Mouse (Mus musculus): ENCODE results near the gene Fank1. TPM values are rescaled to one million over a fixed set of nuclear protein-coding genes. Genes with fewer than 3 reads are reported as not detected.

Gene Fank1
- total RNA-seq, 4 experiments from 2014 or later: not detected

GRCm38 (mm10) chr7:133891298-133891697 is 114.6 kb downstream of the Fank1 start:
- DNase-seq (ENCODE audit: low spot score): no peak

GRCm38 (mm10) chr7:133891796-133892195 is 115.1 kb downstream of the Fank1 start:
- no peak for DNase-seq (ENCODE audit: low spot score)

- no peak for DNase-seq (ENCODE audit: low spot score)
Observed at GRCm38 (mm10) chr7:133899391-133899790, 122.7 kb downstream of the Fank1 start.

GRCm38 (mm10) chr7:133908966-133909365 is 132.3 kb downstream of the Fank1 start:
- DNase-seq (ENCODE audit: low spot score): no peak

- no peak for DNase-seq (ENCODE audit: low spot score)
Observed at GRCm38 (mm10) chr7:133909833-133910375, 133.2 kb downstream of the Fank1 start.

- no peak for DNase-seq (ENCODE audit: low spot score)
Observed at GRCm38 (mm10) chr7:133911881-133912280, 135.2 kb downstream of the Fank1 start.

GRCm38 (mm10) chr7:133916230-133916629 is 139.6 kb downstream of the Fank1 start:
- DNase-seq (ENCODE audit: low spot score): no peak

GRCm38 (mm10) chr7:133919306-133919705 is 142.6 kb downstream of the Fank1 start:
- no peak for DNase-seq (ENCODE audit: low spot score)

- DNase-seq (ENCODE audit: low spot score): peak; percentile 31
Observed at GRCm38 (mm10) chr7:133919918-133920317, 143.3 kb downstream of the Fank1 start.

GRCm38 (mm10) chr7:133920724-133921123 is 144.1 kb downstream of the Fank1 start:
- DNase-seq (ENCODE audit: low spot score): peak; percentile 18

- no peak for DNase-seq (ENCODE audit: low spot score)
Observed at GRCm38 (mm10) chr7:133921291-133921690, 144.6 kb downstream of the Fank1 start.

GRCm38 (mm10) chr7:133923994-133924393 is 147.3 kb downstream of the Fank1 start:
- DNase-seq (ENCODE audit: low spot score): no peak

- DNase-seq (ENCODE audit: low spot score): peak; percentile 14
Observed at GRCm38 (mm10) chr7:133925771-133926170, 149.1 kb downstream of the Fank1 start.

GRCm38 (mm10) chr7:133928981-133929380 is 152.3 kb downstream of the Fank1 start:
- no peak for DNase-seq (ENCODE audit: low spot score)

Other genes starting within 250 kb of the Fank1 start
- gene Tex36, start 174.7 kb upstream of the Fank1 start, total RNA-seq (2022): not detected
- gene Edrf1, start 139.3 kb upstream of the Fank1 start, total RNA-seq (2022): 10 to 100 TPM in 3 of 4 experiments, 1 to 10 TPM in 1; 9.4 to 11.3 (median 10.7) TPM
- gene Mmp21, start 96.8 kb upstream of the Fank1 start, total RNA-seq (2022): not detected
- 10 to 100 TPM; 48.8 to 59.6 (median 59.1) TPM for gene Bccip, start 67.5 kb upstream of the Fank1 start, total RNA-seq (2022)
- gene Uros, start 66.8 kb upstream of the Fank1 start, total RNA-seq (2022): 10 to 100 TPM; 22.1 to 25.5 (median 23.2) TPM
- 10 to 100 TPM; 42.9 to 61.1 (median 50.7) TPM for gene Dhx32, start 5.9 kb downstream of the Fank1 start, total RNA-seq (2022)

All from heart, adult 8-10 months (tissue).